Mouse (Mus musculus): ENCODE measurements around the gene Errfi1.

GRCm38 (mm10) chr4:150819126-150819910, 34.4 kb upstream of the Errfi1 start:
- TF ChIP-seq CTCF (IDR thresholded peaks at IDR 0.05; ENCODE audit: control insufficient read depth, insufficient read depth, low read length) (no peak), POLR2A (IDR thresholded peaks at IDR 0.05; ENCODE audit: borderline replicate concordance, control insufficient read depth, low read depth, low read length) (no peak)
